Mouse (Mus musculus) cerebellum, adult 8-10 months (tissue): ENCODE measurements around the gene Itch.

Experiments
- DNase-seq: peaks from one replicate; pipeline ENCODE4 v3.0.0; 2022

The Itch gene

GRCm38 (mm10) chr2:155207419-155207818, 74.1 kb downstream of the Itch start:
- no peak for DNase-seq

DNA sequence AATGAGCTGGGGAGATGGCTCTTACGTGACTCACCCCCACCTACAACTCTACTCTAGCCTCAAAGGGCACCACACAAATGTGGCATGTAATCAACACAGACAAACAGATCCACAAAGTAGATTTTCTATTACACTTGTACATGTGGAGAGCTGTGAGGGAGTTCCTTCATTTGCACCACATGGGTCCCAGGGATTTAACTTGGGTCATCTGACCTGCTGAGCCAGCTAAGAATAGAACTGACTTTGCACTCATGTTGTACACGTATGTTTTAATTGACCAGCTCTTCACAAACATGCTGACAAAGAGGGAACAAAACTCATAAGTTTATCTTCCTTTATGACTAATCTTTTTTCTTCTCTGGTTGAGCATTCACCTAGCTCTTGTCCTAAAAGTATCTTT, 89.8 kb downstream of the Itch start:
- no peak for DNase-seq

GRCm38 (mm10) chr2:155224721-155225120, 91.4 kb downstream of the Itch start:
- DNase-seq, result no peak

DNA sequence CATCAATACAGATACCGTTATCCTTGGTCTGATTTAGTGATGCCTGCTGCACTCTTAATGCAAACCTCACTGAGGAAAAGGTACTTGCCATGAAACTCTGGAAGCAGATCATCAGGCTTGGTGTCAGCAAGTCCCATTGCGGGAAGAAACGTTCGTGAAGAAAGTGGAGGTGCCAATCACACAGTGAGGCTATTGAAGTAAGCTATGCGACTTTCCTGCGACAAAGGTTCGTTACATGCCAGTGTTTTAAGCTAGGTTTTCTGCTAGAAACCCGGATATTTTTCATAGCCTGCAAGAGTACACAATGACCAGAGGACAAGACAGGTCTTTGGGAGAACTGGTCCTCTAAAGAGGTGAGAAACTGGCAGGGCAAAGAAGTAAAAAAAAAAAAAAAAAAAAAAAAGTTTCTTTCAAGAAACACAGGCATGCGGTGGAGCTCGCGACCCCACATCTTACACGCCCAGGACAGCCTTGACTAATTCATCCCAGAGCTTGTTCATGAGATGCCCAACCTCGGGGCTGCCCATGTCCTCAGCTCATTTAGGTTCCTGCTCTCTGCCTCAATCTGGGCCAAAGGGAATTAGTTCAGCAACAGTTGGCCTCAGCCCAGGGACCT, 102.5 kb downstream of the Itch start:
- peak; percentile 20 for DNase-seq

DNA sequence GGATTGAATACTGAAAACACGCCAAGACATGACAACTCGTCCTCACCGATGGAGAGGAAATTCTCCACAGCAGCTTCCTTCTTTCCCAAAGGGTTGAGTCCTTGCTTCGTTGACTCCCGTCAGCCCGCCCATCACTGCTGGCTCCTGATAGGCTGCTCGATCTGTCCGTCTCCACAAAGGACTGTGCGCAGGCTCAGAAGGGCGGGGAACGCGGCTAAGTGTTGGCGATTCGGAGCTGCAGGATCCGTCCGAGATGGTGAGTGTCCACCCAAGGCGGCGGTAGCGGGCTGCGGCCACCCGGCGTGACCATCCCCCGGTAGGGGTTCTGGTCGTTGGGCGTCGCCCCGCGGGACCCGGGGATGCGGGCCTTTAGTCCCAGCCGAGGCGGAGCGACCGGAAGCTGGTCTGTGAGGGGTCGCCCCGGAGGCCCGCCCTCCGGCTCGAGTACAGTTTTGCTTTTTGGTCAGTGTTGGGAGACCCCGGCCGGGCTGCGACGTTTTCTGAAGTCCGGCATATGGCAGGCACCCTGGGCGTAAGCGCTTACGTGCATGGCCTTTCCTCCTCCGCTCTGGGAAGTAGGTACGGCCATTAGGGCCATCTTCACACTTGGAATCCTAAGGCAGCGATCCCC, 103.2 kb downstream of the Itch start, which contains the start of gene Dynlrb1:
TSS of gene Dynlrb1 (plus strand) at position 172 of the 631 bp plus-strand sequence.
- DNase-seq, result peak; percentile 100

DNA sequence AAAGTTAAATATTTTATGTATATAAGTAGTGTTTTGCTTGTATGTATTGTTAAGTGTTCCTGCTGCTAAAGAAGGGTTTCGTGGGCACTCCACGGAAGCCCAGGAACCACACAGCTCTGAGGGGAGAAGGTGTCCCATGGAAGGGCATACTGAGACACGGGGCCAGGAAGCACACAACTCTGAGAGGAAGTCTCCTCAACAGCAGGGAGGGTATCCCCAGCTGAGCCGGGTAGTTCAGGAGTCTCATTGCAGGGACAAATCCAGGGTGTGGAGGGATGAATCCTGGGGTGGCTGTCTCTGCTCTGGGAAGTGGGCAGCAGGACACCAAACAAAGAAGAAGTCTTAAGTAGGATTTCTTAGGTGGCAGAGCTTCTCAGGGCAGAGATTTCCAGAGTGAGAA, 104.0 kb downstream of the Itch start:
- no peak for DNase-seq

DNA sequence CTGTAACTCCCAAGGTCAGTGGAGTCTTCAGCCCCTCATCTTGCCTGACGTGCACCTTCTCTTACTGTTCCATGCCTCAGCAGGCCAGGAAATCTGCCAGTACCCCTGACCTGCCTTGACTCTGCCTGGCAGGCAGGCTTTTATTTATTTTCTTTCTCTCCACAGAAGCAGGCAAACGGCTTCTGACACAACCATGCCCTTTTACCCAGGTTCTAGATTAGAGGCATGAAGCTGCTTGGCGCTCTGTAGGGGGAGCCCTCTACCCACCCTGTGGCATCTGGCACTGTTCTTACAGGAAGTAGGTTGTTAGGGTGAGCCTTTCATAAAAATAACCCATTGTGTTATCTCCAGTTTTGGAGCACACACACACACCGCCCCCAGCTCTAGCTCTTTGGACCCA, 107.6 kb downstream of the Itch start:
- DNase-seq, result no peak

DNA sequence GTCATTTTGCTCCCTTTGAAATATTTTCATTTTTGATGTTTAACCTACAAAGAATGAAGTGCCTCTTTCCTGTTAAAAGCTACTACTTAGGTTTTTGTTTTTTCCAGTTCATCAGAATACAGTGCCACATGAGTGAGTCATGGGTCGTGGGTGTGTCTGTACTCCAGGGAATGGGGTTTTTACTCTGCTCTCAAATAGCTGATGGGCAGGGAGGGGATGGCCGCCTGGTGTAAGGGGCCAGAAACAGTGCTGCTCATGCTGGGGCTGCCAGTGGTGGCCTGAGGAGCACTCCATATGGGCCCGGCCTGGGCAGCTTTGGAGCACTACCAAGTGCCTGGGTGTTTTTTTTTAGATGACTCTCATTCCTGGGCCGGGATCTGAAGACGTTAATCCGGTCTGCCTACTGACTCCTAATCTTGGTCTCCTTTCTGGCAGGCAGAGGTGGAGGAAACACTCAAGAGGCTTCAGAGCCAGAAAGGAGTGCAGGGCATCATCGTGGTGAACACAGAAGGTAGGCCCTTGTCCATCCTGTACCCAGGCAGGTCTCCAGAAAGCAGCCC, 109.1 kb downstream of the Itch start:
- peak; percentile 16 for DNase-seq

- DNase-seq, result peak; percentile 21
These were observed 112.9 kb downstream of the Itch start for GRCm38 (mm10) chr2:155246231-155246630.

- no peak for DNase-seq
These were observed 114.9 kb downstream of the Itch start for GRCm38 (mm10) chr2:155248206-155248605.

- DNase-seq, result no peak
These were observed 115.4 kb downstream of the Itch start for GRCm38 (mm10) chr2:155248718-155249117.

DNA sequence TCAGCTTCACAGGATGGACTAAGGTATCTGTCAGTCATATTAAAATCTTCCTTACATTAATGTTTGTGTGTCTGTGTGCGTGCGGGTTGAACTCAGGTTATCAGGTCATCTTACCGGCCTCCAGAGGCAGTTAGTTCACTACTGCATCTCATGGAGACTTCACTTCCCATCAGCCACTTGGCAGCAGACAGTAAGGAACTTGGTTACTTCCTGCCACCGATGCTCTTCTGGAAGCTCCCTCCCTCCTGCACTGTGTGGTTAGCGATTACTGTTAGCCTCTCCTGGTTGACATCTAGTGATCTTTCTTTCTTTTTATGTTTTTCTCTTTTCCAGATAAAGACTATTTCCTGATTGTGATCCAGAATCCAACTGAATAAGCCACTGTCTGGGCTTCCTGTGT, 116.3 kb downstream of the Itch start:
- DNase-seq, result no peak

DNA sequence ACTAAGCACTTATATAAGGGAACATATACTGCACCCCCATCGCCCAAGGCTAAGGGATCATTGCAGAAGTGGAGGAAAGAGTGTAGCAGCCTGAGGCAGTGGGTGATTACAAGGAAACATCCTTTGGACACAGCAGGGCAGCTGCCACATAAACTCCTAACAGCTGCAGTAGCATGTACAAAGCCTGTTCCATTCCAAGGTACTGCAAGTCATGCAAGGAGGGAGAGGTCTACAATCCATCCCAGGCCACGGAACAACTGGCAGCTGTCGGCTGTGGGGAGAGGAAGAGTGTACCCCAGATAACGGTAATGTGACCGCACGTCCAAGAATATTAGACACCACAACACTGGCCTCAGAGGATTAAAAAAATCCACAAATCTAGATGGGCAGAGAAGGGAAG, 132.2 kb downstream of the Itch start:
- no peak for DNase-seq

DNA sequence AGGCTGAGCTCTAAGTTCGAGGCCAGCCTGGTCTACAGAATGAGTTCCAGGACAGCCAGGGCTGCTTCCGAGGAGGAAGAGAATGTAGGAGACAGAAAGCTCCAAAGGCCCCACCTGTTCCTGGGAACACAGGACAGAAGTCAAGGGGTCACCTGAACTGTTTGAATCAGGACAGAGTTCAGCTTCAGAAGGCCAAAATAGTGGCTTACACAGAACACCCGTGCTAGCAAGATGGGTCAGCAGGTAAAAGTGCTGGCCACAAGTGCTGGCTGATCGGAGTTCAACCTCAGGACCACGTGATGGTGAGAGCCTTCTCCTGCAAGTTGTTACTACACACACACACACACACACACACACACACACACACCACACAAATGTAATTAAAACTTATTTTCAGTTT, 133.6 kb downstream of the Itch start:
- no peak for DNase-seq

GRCm38 (mm10) chr2:155271957-155272356, 138.6 kb downstream of the Itch start:
- DNase-seq, result no peak

- no peak for DNase-seq
These were observed 139.3 kb downstream of the Itch start for GRCm38 (mm10) chr2:155272396-155273170.

DNA sequence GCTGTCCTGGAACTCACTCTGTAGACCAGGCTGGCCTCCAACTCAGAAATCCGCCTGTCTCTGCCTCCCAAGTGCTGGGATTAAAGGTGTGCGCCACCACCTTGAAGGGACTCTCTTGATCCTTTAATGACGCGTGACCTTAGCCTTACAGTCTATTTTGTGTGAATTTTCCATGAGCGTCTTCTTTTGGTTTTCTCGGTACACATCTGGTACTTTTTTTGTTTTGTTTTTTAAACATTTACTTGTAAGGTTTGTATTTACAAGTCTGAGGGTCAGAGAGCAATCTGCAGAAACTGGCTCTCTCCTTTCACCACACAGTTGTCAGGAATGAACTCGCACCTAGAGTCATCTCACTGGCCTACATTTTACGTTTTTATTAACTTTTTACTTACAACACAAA, 140.3 kb downstream of the Itch start:
- no peak for DNase-seq

GRCm38 (mm10) chr2:155276195-155276594, 142.9 kb downstream of the Itch start, which contains the start of gene Map1lc3a:
Gene Map1lc3a, plus strand, starts transcription at chr2:155276297.
- DNase-seq, result peak; percentile 99
